Mouse (Mus musculus) A20 (cell line): Measurements from ENCODE around the gene Lsm7.

ENCODE experiments used
- DNase-seq: peaks from one replicate; pipeline ENCODE4 v3.0.0-alpha.2; 2011; ENCODE audit warnings: low read depth, low spot score

The Lsm7 gene

DNA sequence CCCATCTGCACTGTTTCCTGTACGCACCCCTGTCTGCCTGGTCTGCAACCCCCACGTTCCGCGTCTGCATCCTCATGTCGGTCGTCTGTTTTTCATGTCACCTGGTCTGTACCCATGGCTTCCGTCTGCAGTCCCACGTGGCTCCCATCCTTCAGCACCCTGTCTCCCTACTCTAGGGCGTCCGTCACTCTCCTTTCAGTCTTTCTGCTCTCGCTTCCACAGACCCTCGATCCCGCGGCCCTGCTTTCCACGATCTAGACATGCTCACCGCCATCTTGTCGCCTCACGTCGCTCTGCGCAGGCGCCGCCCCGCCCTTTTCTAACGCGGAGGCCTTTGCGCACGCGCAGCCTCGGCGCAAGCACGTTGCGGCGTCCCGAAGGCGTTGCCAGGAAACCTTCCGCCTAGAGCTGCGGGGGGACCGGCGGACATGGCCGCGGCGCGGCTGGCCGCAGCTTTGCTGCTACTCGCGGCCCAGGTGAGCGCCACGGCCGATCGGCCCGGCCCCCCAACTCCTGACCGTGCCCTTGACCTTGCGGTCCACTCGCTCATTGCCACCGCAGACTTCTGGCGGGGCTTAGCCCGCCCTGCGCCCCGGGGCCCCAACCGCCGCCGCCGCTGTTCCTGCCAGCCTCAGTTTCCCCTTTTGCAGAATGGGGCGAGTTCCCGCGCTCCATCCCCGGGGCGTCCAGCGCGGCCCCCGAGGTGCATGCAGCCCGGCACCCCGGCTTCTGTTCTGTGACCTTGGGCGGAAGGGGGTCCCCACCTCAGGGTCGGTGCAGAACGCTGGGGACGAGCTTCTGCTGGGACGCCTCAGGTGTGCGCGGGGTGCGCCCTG lies at the start of gene Lsm7, which contains the start of gene Sppl2b:
Gene Lsm7 (minus strand): TSS at position 297 of the 836 bp plus-strand sequence.
Gene Sppl2b (plus strand): TSS at position 363 of the 836 bp plus-strand sequence.
- DNase-seq, result peak; percentile 96

DNA sequence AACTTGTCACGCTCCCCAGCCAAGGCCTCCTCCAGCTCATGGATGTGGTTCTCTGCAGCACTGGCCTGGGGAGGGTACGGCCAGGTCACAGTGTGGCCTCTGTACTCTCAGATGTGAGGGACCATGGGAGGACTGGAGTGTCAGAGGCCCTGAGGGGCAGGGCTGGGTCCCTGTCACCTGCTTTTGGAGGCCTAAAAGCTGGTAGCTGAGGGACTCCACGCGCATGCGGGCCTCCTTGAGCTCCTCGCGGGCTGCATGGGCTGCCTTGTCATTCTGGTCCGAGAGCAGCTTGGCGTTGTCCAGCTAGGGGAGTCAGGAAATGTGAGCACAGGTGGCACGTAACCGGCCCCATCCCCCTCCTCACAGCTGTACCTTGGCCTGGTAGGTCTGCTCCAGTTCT lies 49.7 kb upstream of the Lsm7 start:
- no peak for DNase-seq

DNA sequence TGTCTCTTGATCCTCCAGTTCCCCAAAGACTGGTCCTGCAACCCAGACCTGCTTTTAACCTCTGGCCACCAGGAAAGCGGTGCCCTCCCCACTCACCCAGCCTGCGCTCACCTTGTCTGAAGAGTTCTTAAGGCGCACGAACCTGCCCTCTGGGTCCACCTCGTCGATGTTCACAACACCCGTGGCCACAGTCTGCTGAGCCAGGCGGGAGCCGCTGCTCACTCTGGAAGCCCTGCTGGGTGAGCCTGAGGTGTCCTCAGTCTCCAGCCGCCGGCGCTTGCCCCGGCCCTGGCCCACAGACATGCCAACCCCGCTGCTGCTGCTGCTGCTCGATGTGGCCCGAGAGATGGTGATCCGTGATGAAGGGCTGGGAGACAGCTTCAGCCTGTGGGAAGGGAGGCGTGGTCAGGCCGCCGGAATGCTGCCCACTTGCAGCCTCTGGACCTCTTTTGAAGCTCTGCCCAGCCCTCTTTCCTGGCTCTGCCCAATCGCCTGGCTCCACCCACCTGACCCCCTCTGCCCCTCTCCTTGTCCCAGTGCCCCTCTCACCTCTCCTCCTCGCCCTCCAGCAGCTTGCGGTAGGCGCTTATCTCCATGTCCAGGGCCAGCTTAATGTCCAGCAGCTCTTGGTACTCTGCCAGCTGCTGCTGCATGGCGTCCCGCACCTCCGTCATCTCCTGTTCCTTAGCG lies 49.1 kb upstream of the Lsm7 start:
- no peak for DNase-seq

DNA sequence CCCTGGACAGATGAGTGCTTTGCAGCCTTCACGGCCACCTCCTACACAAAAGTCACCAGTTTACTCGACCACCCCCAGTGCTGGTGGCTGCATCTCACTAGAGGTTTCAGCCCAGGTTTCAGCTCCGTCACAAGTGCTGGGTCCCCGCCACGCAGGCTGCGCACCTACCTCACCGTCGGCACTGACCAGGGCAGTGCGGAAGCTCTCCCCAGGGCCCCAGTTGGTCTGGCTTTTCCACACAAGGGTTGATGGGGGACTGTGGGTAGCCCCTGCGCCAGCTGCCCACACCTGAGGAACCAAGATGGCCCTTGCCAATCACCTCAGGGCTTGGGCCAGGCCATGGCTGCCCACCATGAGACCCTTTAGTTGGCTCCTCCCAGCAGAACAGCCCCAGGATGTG lies 48.3 kb upstream of the Lsm7 start:
- no peak for DNase-seq

DNA sequence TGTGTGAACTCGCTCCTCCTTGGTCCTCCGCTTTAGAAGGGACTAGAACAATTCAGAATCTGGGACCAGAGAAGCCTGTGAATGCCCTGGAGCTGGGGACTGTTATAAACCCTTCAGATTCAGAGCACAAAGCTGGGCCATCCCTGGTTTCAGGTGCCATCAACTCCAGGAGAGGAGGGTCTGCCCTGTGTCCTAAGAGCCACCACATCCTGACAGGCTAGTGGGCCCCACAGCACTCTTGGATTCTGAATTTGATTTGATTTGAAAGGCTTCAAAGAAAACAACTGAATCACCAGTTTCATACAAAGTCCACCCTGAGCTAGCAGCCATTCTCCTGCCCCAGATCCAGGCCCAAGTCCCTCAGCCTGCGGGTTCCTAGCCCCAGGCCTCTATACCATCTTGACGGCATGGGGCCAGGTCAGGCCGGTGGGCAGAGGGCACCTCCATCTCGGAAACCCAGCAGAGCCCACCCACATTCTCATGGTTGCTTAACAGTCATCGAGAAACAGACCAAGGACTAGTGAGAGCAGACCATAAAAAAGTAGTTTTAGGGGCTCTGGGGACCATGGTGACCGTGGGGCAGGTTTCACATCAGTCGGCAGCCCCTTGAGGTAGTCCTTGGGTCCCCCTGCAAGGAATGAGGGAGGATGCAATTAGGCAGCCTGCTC lies 47.4 kb upstream of the Lsm7 start:
- no peak for DNase-seq

DNA sequence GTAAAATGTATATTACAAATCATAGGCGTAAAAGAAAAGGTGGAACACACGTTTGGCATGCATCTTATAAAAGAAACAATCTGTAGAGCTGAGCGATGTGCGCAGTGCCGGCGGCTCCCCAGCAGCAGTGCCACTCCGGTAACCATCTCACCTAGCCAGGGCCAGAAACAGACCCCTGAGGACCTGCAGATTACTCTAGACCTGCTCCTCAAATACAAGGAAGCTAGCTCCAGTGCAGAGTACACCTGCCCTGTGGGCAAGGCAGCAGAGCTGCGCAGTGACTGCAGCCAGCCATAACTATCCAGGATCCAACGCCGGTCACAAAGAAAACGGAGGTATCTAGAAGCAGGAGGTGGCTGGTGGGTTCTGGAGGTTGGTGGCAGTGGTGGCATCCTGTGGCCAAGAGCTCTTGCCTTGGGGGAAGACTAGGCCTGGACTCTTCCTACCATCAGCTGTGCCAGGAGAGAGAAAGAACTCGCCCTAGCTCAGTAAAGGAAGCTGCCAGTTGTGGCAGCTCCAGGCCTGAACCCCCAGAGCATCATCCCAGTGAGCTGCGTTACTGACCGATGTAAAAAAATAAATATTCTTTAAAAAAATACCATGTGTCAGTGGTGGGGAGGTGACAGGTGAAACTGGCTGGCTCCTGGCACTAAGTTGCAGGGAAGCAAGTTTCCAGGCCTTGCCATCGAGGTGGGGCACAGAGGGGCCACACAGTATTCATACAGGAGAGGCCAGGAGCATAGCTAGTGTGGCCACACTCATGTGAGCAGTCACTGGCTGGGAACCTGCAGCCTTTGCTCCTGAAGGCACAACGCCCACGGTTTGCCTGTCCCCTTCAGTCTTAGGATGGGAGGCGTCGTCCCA lies 46.6 kb upstream of the Lsm7 start:
- no peak for DNase-seq

DNA sequence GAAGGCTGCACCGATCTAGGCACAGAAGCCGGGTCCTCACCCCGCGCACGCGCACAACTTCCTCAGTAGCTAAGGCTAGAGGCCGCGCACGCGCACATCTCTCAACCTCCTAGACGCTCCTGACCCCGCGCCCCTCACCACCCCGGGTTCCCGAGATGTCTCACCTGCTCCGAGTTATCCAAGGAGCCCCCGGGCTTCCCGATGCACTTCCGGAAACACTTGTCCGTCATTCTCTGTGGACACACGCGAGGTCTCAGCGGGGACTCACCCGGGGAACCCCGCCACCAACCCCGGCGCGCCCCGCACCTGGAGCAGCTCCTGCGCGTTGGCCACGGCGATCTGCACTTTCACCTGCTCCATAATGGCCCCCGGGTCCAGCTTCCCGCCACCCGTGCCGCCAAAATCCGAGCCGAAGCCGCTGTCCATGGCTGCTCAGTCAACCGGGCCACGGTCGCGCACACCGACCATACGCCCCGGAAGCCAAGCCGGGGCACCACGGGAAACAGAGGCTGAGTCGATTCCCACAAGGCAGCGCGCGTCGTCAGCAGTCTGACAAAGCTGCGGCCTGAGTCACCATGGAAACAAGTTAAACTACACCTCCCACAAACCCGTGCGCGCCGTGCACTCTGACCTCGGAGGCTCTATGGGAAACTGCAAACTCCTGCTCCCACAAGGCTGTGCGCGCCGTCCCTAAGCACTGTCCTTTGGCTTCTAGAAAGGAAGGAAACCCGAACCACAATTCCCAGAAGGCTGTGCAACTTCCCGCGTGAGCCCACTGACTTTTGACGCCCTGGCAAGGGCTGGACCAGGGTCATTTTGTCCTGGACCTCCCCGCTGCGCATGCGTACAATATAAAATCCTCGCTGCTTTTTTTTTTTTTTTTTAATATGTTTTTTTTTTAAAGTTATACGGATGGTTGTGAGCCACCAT lies 45.6 kb upstream of the Lsm7 start, which contains the start of gene Timm13:
Gene Timm13 (minus strand): TSS at position 652 of the 930 bp plus-strand sequence.
- DNase-seq, result peak; percentile 99

DNA sequence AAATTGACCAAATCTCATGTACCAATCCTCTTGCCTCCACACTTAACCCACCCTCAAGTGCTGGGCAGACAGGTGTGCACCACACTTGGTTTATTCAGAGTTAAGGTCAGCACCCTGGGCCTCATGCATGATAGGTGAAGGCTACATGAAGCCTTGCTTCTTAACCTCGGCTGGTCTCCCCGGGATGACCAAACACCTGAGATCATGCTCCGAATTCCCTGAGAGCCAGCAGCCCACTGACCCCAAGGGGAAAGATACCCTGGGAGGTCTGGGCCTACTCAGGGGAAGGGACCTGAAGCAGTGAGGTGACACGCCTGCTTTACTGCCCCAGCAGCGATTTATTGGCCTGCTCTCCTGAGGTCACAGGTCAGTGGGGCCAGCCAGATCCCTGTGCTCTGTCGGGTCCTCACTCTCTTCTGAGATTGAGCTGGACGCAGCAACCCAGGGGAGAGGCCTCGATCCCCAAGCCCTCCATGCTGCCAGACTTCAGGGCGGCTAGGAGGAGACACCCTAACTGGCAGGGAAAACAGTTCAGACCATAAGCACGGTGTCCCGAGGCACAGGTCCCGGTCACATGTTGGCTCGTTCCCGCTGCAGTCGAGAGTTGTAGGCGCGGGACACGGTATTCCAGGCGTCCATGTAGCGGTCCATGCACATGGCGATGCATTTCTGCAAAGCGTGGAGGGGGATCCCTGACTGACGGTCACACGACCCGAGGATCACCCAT lies 44.7 kb upstream of the Lsm7 start:
- no peak for DNase-seq

DNA sequence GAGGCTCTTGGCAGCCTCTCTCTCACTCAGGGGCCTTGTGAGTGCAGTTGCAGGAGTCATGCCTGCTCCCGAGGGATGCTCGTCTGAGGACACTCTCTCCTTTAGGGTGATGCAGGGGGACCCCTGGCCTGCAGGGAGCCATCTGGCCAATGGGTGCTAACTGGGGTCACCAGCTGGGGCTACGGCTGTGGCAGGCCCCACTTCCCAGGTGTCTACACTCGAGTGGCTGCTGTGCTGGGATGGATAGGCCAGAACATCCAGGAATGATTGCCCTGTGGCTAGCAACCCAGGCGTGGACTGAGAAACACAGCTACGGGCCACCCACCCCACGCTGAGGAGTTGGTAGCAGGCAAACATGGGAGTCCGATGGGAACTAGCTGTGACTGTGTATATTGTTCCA lies 44.1 kb upstream of the Lsm7 start:
- no peak for DNase-seq

DNA sequence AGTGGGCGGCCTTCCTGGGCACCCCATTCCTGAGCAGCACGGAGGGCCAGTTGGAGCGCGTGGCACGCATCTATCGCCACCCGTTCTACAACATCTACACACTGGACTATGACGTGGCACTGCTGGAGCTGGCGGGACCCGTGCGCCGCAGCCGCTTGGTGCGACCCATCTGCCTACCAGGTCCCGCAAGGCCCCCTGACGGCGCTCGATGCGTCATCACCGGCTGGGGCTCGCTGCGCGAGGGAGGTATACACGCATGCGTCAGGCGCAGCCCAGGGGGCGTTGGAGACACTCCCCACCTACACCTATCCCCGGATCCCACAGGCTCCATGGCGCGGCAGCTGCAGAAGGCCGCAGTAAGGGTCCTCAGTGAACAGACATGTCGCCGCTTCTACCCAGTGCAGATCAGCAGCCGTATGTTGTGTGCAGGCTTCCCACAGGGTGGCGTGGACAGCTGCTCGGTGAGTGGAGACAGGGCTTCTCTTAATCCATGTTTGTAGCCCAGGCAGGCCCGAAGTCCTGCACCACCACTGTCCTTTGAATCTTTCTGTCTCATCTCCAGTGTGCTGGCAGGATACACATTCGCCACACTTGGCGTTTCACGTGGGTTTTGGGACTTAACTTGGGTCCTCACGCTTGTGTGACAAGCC lies 43.0 kb upstream of the Lsm7 start:
- no peak for DNase-seq

DNA sequence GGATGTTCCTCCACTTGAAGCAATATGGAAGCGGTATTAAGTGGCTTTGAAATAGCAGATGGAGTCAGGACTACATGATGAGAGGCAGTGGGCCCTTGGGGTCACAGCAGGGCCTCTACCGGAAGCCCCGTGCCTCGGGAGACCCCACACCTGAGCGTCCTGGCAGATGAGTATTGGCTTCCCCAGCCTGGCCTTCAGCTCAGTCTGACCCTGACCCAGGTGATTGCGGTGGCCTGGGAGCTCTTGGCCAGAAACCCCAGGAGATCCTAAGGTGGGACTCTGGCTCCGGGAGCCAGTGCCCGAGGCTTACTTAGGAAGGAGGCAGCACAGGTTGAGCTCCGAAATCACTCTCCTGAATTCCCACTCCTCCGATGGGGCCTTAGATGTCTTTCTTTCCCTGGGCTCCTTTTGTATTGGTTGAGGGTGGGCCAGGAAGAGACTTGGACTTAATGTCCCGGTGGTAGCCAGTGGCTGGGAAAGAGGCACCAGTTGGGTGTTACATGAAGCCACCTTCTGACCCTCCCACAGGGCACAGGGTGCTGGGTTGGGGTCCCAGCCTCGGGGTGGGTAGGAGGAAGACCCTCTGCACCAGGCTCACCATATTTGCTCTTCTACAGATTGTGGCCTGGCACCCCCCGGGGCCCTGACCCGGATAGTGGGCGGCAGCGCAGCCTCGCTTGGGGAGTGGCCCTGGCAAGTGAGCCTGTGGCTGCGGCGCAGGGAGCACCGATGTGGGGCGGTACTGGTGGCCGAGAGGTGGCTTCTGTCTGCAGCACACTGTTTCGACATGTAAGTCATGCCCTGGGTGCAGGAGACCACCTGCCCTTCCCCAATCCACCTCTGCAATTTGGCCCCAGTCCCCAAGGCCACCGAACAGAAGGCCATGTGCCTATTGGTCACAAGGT lies 41.8 kb upstream of the Lsm7 start:
- no peak for DNase-seq

DNA sequence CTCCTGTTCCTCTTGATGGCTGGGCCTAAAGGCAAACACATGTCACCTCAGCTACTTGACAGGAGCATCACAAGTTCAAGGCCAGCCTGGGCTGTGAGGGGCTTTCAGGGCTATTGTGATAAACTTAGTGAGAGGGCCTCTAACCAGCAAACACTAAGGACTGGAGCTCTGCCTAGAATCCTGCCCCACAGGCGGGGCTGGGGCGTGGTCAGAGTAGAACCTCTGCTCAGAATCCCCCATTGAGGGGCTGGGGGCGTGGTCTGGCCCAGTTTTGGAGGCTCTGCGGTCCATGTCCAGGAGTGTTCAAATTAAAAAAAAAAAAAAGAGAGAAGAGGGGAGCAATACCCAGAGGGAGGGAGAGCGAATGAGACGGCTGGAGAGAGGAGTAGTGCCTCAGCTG lies 40.7 kb upstream of the Lsm7 start:
- no peak for DNase-seq

DNA sequence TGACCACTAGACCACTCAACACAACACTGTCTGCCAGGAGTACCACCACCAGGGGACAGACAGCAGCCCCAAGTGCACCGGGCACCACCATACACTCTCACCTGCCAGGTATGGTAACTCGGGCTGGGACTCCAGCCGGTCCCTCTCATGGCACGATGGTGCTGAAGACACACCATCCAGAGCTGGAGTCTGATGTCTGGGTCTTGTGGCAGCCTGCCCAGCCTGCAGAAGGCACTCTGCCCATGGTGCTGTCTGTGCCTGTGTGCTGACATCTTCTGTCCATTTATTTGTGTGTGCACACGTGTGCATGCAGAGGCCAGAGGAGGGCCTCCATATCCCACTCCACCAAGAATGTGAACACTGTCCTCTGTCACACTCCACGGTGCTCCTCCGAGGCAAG lies 40.1 kb upstream of the Lsm7 start:
- no peak for DNase-seq

DNA sequence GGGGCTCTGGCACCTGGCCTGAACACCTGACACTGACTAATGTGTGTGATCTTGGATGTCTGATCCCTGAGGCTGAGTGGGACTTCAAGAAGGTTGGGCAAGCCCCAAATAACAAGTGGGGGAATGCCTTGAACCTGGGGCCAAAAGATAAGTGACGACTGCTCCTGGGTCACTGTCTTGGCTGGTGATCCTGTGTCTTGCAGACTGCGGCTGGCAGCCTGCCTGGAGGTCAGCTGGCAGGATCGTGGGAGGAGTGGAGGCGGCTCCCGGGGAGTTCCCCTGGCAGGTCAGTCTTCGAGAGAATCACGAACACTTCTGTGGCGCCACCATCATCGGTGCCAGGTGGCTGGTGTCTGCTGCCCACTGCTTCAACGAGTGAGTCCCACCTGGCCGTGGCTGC lies 32.2 kb upstream of the Lsm7 start:
- DNase-seq, result no peak

DNA sequence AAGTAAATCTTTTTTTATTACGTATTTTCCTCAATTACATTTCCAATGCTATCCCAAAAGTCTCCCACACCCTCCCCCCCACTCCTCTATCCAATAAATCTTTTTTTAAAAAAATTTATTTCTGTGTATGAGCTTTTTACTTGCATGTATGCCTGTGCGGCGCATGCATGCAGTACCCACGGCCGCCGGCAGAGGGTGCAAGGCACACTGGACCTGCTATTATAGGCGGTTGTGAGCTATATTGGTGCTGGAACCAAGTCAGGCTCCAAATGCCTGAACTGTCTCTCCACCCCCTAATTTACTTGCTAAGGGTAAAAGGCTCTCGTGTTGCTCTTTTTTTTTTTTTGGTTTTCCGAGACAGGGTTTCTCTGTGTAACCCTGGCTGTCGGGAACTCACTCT lies 26.3 kb upstream of the Lsm7 start:
- peak; percentile 79 for DNase-seq

DNA sequence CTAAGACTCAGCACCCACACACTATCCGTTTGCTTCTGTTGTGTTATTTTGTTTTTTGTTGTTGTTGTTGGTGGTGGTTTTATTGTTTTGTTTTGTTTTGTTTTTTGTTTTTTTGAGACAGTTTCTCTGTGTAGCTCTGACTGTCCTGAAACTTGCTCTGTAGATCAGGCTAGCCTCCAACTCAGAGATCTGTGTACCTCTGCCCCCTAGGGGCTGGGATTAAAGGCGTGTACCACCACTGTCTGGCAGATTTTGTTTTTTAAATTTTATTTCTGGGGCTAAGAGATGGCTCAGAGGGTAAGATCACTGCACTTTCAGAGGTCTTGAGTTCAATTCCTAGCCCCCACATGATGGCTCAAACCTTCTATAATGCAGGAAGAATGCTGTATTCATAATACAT lies 25.9 kb upstream of the Lsm7 start:
- DNase-seq, result peak; percentile 59

DNA sequence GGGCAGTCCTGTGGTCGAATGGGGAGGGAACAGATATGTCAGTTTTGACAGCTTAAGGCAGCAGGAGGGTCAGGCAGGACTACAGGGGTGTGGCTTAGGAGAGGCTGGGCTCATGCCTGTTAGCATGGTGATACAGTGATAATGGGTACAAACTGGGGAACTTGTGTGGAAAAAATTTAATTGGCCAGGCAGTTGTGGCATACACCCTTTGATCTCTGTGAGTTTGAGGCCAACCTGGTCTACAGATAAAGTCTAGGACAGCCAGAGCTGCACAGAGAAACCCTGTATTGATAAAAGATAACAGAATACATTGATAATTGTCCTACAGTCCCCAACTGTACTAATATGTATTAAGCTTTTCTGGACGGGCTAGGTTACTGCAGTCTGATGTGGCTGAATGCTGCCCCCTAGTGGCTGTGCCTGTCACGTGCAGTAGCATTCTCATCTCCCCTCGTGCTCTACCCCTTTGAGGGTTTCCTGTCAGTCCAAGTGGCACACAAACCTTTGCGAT lies 25.2 kb upstream of the Lsm7 start:
- DNase-seq, result peak; percentile 81

DNA sequence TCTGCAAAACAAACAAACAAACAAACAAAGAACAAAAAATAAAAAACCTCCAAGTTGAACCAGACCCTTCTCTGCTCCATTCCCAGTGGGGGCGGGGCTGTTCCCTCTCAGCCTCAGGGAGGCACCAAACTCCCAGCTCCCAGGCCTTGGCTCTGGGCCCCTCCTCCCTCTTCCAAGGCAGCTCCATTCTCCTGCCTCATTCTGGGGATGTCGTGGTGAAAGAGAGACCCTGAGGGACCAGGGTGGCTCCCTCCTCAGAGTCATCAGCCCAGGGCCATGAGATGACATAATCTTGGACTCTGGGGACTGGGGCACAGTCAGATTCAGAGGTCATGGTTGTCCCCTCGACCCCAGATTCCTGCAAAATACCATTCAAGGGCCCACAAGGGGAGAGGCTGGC lies 21.6 kb upstream of the Lsm7 start:
- no peak for DNase-seq
